Mouse (Mus musculus) layer of hippocampus, adult 9-10 months (tissue): ENCODE measurements around the gene Dpp9.

ENCODE experiments used
- DNase-seq: peaks from one replicate; pipeline ENCODE4 v3.0.0; 2022; ENCODE audit warnings: low spot score

The Dpp9 gene

GRCm38 (mm10) chr17:56229943-56230342 is 11.2 kb upstream of the Dpp9 start:
- peak; percentile 62 for DNase-seq

- no peak for DNase-seq
Measured at GRCm38 (mm10) chr17:56226566-56226965, 7.9 kb upstream of the Dpp9 start.

GRCm38 (mm10) chr17:56224916-56225315 is 6.2 kb upstream of the Dpp9 start:
- no peak for DNase-seq

GRCm38 (mm10) chr17:56219805-56220204 is 1.1 kb upstream of the Dpp9 start:
- DNase-seq: no peak

GRCm38 (mm10) chr17:56219251-56219650 is 546 bp upstream of the Dpp9 start:
- DNase-seq: no peak

GRCm38 (mm10) chr17:56217670-56218069 is 1.0 kb downstream of the Dpp9 start:
- no peak for DNase-seq

- no peak for DNase-seq
Measured at GRCm38 (mm10) chr17:56214229-56214628, 4.5 kb downstream of the Dpp9 start.

GRCm38 (mm10) chr17:56212676-56213075 is 6.0 kb downstream of the Dpp9 start:
- no peak for DNase-seq

GRCm38 (mm10) chr17:56211090-56211489 is 7.6 kb downstream of the Dpp9 start:
- no peak for DNase-seq

- no peak for DNase-seq
Measured at GRCm38 (mm10) chr17:56208821-56209220, 9.9 kb downstream of the Dpp9 start.

- DNase-seq: no peak
Measured at GRCm38 (mm10) chr17:56207963-56208530, 10.7 kb downstream of the Dpp9 start.

- no peak for DNase-seq
Measured at GRCm38 (mm10) chr17:56206986-56207674, 11.6 kb downstream of the Dpp9 start.

GRCm38 (mm10) chr17:56206276-56206884 is 12.3 kb downstream of the Dpp9 start:
- DNase-seq: no peak

GRCm38 (mm10) chr17:56203729-56204128 is 15.0 kb downstream of the Dpp9 start:
- no peak for DNase-seq

GRCm38 (mm10) chr17:56202476-56202875 is 16.2 kb downstream of the Dpp9 start:
- DNase-seq: no peak

GRCm38 (mm10) chr17:56201642-56202041 is 17.1 kb downstream of the Dpp9 start:
- no peak for DNase-seq

- no peak for DNase-seq
Measured at GRCm38 (mm10) chr17:56200586-56200985, 18.1 kb downstream of the Dpp9 start.

- no peak for DNase-seq
Measured at GRCm38 (mm10) chr17:56196860-56197259, 21.8 kb downstream of the Dpp9 start.

- no peak for DNase-seq
Measured at GRCm38 (mm10) chr17:56194765-56195164, 23.9 kb downstream of the Dpp9 start.

GRCm38 (mm10) chr17:56194357-56194756 is 24.3 kb downstream of the Dpp9 start:
- DNase-seq: no peak

- no peak for DNase-seq
Measured at GRCm38 (mm10) chr17:56191266-56191665, 27.4 kb downstream of the Dpp9 start.

- DNase-seq: no peak
Measured at GRCm38 (mm10) chr17:56185281-56186141, 33.2 kb downstream of the Dpp9 start.
